Mouse (Mus musculus) lung, postnatal 0 days (tissue): Measurements from ENCODE around the gene Fbxl17. TPM values are rescaled to one million over a fixed set of nuclear protein-coding genes. Genes with fewer than 3 reads are reported as not detected.

ENCODE experiments used
- ATAC-seq: fragments of 200-750 bp; cut with Nextera tagmentation; 2 replicates; pipeline ENCODE4 v1.8.0; 2017; ENCODE audit warnings: moderate library complexity
- DNase-seq: peaks from one replicate; pipeline ENCODE4 v3.0.0-alpha.2; 2016; ENCODE audit warnings: low spot score
- H3K27ac ChIP-seq: fragments of 300-500 bp; sonication (generic); 2 replicates; pipeline ENCODE4 v1.5.1; 2014; ENCODE audit warnings: antibody characterized with exemption, mild to moderate bottlenecking, low read length, mixed read lengths
- H3K27me3 ChIP-seq: fragments of 300-500 bp; sonication (generic); replicated peaks from 2 replicates; pipeline ENCODE4 v1.6.1; 2014; ENCODE audit warnings: low read length, mixed read lengths; ENCODE audit not compliant: insufficient read depth
- H3K36me3 ChIP-seq: fragments of 300-500 bp; sonication (generic); 2 replicates; pipeline ENCODE4 v1.6.1; 2014; ENCODE audit warnings: low read length, mixed read lengths; ENCODE audit not compliant: insufficient read depth
- H3K4me1 ChIP-seq: fragments of 300-500 bp; sonication (generic); 2 replicates; pipeline ENCODE4 v1.6.1; 2014; ENCODE audit warnings: antibody characterized with exemption, low read depth, low read length, mixed read lengths; ENCODE audit not compliant: insufficient read depth
- H3K4me2 ChIP-seq: fragments of 300-500 bp; sonication (generic); replicated peaks from 2 replicates; pipeline ENCODE4 v1.6.1; 2014; ENCODE audit warnings: low read depth, mild to moderate bottlenecking, low read length, moderate library complexity, mixed read lengths
- H3K4me3 ChIP-seq: fragments of 300-500 bp; sonication (generic); 2 replicates; pipeline ENCODE4 v1.5.1; 2014; ENCODE audit warnings: low read depth, low read length
- H3K9ac ChIP-seq: fragments of 300-500 bp; sonication (generic); replicated peaks from 2 replicates; pipeline ENCODE4 v1.6.1; 2014; ENCODE audit warnings: low read depth, mild to moderate bottlenecking
- H3K9me3 ChIP-seq: fragments of 300-500 bp; sonication (generic); 2 replicates; pipeline ENCODE4 v1.6.1; 2016; ENCODE audit warnings: low read length, mixed read lengths
- CTCF ChIP-seq: IDR thresholded peaks from 2 replicates; pipeline ENCODE4 v1.5.1; 2016; ENCODE audit warnings: antibody characterized with exemption, mild to moderate bottlenecking
- EP300 ChIP-seq: IDR thresholded peaks from 2 replicates; pipeline ENCODE4 v1.6.1; 2016; ENCODE audit warnings: antibody characterized with exemption, mild to moderate bottlenecking, control low read depth
- WGBS: fragments of 180-500 bp; shearing (Covaris S2); extraction: QIAGEN DNeasy Blood & Tissue Kit; methylation state at CpG from one replicate; pipeline ENCODE4 v1.1.7; 2014; 5-methylcytosine and 5-hydroxymethylcytosine counted together
- polyA plus RNA-seq: library from polyadenylated mRNA; unstranded; fragments of >200 nt; fragmentation: Nextera tagmentation; extraction: Ambion mirVana; gene quantifications from 2 replicates; pipeline ENCODE4 v1.2.1, GENCODE M21; 2015

Gene Fbxl17
- polyA plus RNA-seq, 1 experiment from 2014 or later, result 6.9 TPM

DNA sequence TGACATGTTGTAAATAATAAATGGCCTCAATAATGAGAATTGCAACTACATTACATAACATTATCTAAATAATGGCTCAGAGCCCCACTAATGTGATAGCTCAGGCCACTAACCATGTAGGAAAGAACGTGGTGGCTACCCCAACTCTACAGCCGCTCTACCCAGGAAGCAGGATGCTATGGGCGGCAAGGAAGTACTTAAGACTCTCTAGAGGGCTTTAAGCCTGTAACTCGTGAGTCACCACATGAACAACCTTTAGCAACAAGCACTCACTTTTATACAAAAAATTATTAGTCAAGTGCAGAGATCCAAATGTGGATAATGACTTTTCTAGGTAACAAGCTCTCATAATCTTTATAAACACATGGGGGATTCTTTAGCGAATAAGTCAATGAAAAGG is 365.0 kb downstream of the Fbxl17 start:
- H3K36me3 ChIP-seq, result no peaks in the 10 kb centered on the region
- H3K4me2 ChIP-seq, result no peak overlapping the region
- H3K4me3 ChIP-seq, result no peak overlapping the region
- H3K9ac ChIP-seq, result no peak overlapping the region
- no peaks in the 10 kb centered on the region for H3K27me3 ChIP-seq
- TF ChIP-seq EP300 (0 out of 2 replicates have a peak, but pooled peaks have one; percentile 37), CTCF (no peak)
- ATAC-seq (peak; percentile 62), DNase-seq (peak; percentile 72)
- no peaks in the 10 kb centered on the region for H3K4me1 ChIP-seq
- H3K9me3 ChIP-seq, result no peaks in the 10 kb centered on the region
- H3K27ac ChIP-seq, result no peak overlapping the region
- 55% methylated on average over 5 of the region's 5 CpGs for WGBS

DNA sequence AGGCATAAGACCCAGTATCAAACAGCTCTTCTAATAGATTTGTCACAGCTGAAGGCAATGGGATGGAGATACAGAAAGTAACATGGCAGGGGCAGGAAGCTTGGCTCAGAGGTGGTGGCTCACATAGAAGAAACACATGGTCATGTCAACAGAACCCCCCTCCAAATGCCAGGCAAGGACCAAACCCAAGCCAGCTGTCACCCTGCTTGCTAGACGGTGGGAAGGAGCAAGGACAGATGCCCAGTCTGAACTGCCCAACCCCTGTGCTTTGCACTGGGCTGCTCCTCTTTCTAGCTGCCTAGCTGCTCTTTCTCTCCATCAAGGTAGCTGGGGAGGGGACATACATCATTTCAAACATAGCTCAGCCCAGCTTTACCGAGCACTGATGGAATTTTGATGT is 377.4 kb downstream of the Fbxl17 start:
- H3K27ac ChIP-seq, result no peak overlapping the region
- H3K4me1 ChIP-seq, result no peaks in the 10 kb centered on the region; the same call in 1 of the 2 replicates
- WGBS, result 84% methylated on average over 2 of the region's 2 CpGs
- H3K27me3 ChIP-seq, result no peaks in the 10 kb centered on the region
- H3K9me3 ChIP-seq, result no peaks in the 10 kb centered on the region
- DNase-seq (no peak), ATAC-seq (no peak)
- H3K4me3 ChIP-seq, result no peak overlapping the region
- H3K9ac ChIP-seq, result no peak overlapping the region
- TF ChIP-seq EP300, result no peak
- TF ChIP-seq CTCF, result no peak
- H3K4me2 ChIP-seq, result no peak overlapping the region
- H3K36me3 ChIP-seq, result 0 out of 2 replicates have a peak, but pooled peaks cover 4% of the 10 kb centered on the region

DNA sequence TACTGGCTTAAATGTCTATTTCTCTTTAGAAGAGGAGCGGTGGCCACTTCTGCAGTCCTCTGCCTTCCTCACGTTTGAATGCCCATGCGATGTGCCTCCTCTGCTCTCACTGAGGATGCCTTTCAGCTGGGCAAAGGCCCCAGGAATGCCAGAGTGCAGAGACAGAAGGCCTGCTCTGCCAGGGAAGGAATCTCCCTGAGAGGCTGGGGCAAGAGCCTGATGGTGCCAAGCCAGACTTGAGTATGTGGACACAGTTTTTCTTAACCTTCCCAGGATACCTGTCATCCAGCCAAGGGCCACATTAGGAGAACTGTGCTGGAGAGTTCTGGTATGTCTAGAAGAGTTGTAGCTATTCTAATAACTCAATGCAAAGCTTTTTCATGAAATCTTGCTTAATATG is 380.1 kb downstream of the Fbxl17 start:
- DNase-seq (peak; percentile 60), ATAC-seq (peak; percentile 83)
- Histone ChIP-seq H3K27me3 (no peaks in the 10 kb centered on the region), H3K4me3 (no peak overlapping the region), H3K27ac (no peak overlapping the region; the same call in 1 of the 2 replicates), H3K36me3 (0 out of 2 replicates have a peak, but pooled peaks cover 4% of the 10 kb centered on the region), H3K9me3 (no peaks in the 10 kb centered on the region), H3K4me2 (no peak overlapping the region), H3K9ac (no peak overlapping the region), H3K4me1 (no peaks in the 10 kb centered on the region; the same call in 1 of the 2 replicates)
- TF ChIP-seq EP300, result no peak
- TF ChIP-seq CTCF, result no peak
- WGBS, result 65% methylated on average over 3 of the region's 3 CpGs

DNA sequence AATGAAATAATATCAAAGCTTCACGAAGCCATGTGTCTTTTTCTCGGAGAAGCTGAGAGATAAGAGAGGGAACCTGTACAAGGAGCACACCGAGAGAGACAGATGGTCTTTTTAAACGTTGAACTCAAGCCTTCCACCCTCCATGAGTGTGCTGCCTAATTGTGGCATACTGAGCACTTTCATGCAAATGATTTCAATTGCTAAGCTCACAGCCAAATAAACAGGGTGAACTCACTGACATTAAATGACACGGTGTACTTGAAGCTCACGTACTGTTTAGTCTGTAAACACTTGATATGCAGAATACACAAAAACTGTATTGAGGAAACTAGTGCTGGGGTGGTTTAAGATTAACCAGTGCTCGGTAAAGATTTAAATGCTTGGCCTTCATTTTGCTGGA is 380.7 kb downstream of the Fbxl17 start:
- 0 out of 2 replicates have a peak, but pooled peaks cover 4% of the 10 kb centered on the region for H3K36me3 ChIP-seq
- no peak overlapping the region for H3K4me3 ChIP-seq
- no peaks in the 10 kb centered on the region for H3K9me3 ChIP-seq
- ATAC-seq (peak; percentile 64), DNase-seq (peak; percentile 44)
- H3K9ac ChIP-seq, result no peak overlapping the region
- 38% methylated on average over 7 of the region's 7 CpGs for WGBS
- H3K27ac ChIP-seq, result no peak overlapping the region; the same call in 1 of the 2 replicates
- no peaks in the 10 kb centered on the region for H3K27me3 ChIP-seq
- no peak for TF ChIP-seq CTCF
- no peak for TF ChIP-seq EP300
- no peak overlapping the region for H3K4me2 ChIP-seq
- no peaks in the 10 kb centered on the region; the same call in 1 of the 2 replicates for H3K4me1 ChIP-seq

DNA sequence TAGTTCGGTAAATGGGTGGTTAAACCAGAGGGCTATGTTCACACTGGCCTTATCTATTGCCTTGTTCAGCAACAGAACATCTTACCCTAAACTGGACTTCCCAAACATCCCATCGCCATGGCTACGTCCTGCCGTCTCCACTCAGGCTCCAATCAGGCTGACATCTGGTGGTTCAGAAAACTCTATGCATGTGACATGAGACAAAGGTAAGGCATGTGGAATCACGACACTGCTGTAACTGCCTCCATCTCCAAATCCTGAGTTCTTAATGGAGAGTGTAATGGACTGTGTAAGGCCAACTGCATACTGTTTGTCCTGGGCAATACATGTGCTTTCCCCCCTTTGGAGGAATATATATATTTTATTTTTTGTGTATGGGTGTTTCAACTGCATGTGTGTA is 382.7 kb downstream of the Fbxl17 start:
- no peak overlapping the region for H3K9ac ChIP-seq
- WGBS, result 84% methylated on average over 5 of the region's 5 CpGs
- H3K27me3 ChIP-seq, result no peaks in the 10 kb centered on the region
- DNase-seq (no peak), ATAC-seq (no peak)
- TF ChIP-seq CTCF (no peak), EP300 (no peak)
- H3K27ac ChIP-seq, result no peak overlapping the region
- no peak overlapping the region for H3K4me2 ChIP-seq
- H3K9me3 ChIP-seq, result no peaks in the 10 kb centered on the region
- H3K36me3 ChIP-seq, result no peaks in the 10 kb centered on the region
- no peak overlapping the region for H3K4me3 ChIP-seq
- no peaks in the 10 kb centered on the region; the same call in 1 of the 2 replicates for H3K4me1 ChIP-seq

DNA sequence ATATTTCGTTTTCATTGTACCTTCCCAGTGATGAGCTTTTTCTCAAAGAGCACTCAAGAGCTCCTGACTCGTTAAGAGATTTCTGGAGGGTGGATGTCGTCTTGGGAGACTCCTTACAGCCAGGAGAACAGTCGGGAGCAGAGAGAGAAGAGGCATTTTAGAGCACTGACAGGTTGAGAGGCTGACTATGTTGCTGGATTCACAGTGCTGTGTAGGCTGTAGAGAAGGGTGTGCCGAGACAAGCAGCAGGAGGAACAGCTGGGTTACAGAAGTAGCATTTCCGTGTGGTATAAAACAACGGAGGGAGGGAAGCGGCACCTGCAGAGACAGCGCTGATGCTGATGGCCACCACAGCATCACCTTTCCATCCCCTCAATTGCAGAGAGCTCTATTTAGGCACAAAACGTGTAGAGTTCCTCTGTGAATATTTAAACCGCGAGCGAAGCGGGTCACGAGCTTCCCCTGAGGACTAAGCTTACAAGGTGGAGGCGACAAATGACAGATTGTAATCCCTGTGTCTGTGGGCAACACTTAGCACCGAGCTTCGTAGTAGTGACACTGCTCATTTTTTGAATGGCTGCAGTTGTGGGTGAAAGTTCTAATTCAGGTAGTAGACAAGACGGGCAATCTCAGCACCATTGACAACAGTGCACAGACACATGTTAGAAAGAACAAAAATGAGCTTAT is 385.3 kb downstream of the Fbxl17 start:
- H3K4me2 ChIP-seq, result no peak overlapping the region
- DNase-seq (no peak), ATAC-seq (no peak)
- H3K9me3 ChIP-seq, result no peaks in the 10 kb centered on the region
- no peak overlapping the region for H3K4me3 ChIP-seq
- H3K36me3 ChIP-seq, result no peaks in the 10 kb centered on the region
- H3K9ac ChIP-seq, result no peak overlapping the region
- no peaks in the 10 kb centered on the region for H3K4me1 ChIP-seq
- TF ChIP-seq CTCF (no peak), EP300 (no peak)
- H3K27ac ChIP-seq, result no peak overlapping the region
- WGBS, result 81% methylated on average over 19 of the region's 19 CpGs
- H3K27me3 ChIP-seq, result no peaks in the 10 kb centered on the region
